Mouse (Mus musculus): Measurements from ENCODE around the gene Rps28. TPM values are rescaled to one million over a fixed set of nuclear protein-coding genes. Genes with fewer than 3 reads are reported as not detected.
A peak's percentile ranks its signal among the peaks of the same experiment; 100 is the strongest.
"Not testable (repeated sequence)": the region's sequence is repeated elsewhere in the genome, so short reads cannot be mapped to it uniquely, and the experiment has no call there.

The Rps28 gene
- total RNA-seq (2014; rRNA removed) (348 and 379 TPM in 2 replicates), polyA plus RNA-seq (2015; fragmentation: Nextera tagmentation; extraction: Ambion mirVana) (513 and 564 TPM in 2 replicates)

GRCm38 (mm10) chr17:33824084-33824996 lies at the start of gene Rps28, which contains the start of gene Ndufa7:
Gene Rps28 (minus strand): TSS chr17:33824562.
Gene Ndufa7 (plus strand): TSS chr17:33824572.
- peak; percentile 95 for ATAC-seq (ENCODE audit: low FRiP score)
- Histone ChIP-seq H3K27ac (ENCODE audit: low read depth, low read length) (peak within 1 kb of the TSS; percentile 85), H3K4me2 (ENCODE audit: low read depth, low read length, poor library complexity, severe bottlenecking) (peak within 1 kb of the TSS; percentile 86), H3K9me3 (ENCODE audit: low read length) (no peaks in the 10 kb centered on the region), H3K27me3 (ENCODE audit: insufficient read depth, low read length) (no peaks in the 10 kb centered on the region), H3K9ac (replicated peaks; ENCODE audit: low read length, poor library complexity, severe bottlenecking) (peak within 1 kb of the TSS; percentile 74), H3K4me1 (ENCODE audit: insufficient read depth, low read length) (peaks cover 18% of the 10 kb centered on the region; the same call in 1 of the 2 replicates), H3K4me3 (ENCODE audit: low read depth, low read length) (peak within 1 kb of the TSS; percentile 51), H3K36me3 (ENCODE audit: insufficient read depth, low read length) (peaks cover 15% of the 10 kb centered on the region)
- WGBS: under 1% methylated on average over 51 of the region's 51 CpGs
- peak; percentile 2; the same call in 1 of the 2 replicates for TF ChIP-seq CTCF (IDR thresholded peaks at IDR 0.05)
- DNase-seq (ENCODE audit: low spot score): peak; percentile 98

- H3K36me3 ChIP-seq (ENCODE audit: insufficient read depth, low read length); H3K9me3 ChIP-seq (ENCODE audit: low read length); DNase-seq (ENCODE audit: low spot score); H3K4me3 ChIP-seq (ENCODE audit: low read depth, low read length); H3K4me1 ChIP-seq (ENCODE audit: insufficient read depth, low read length); ATAC-seq (ENCODE audit: low FRiP score); H3K27me3 ChIP-seq (ENCODE audit: insufficient read depth, low read length); H3K27ac ChIP-seq (ENCODE audit: low read depth, low read length); H3K4me2 ChIP-seq (ENCODE audit: low read depth, low read length, poor library complexity, severe bottlenecking); H3K9ac ChIP-seq (replicated peaks; ENCODE audit: low read length, poor library complexity, severe bottlenecking): not testable (repeated sequence)
- WGBS: 74% methylated on average over 3 of the region's 12 CpGs
These were observed 49.2 kb upstream of the Rps28 start, which contains the start of gene Gm7029 for GRCm38 (mm10) chr17:33873537-33873936. Gene Gm7029 (plus strand): TSS chr17:33873837.

- DNase-seq (ENCODE audit: low spot score): peak; percentile 15
- Histone ChIP-seq H3K36me3 (ENCODE audit: insufficient read depth, low read length) (no peaks in the 10 kb centered on the region), H3K27ac (ENCODE audit: low read depth, low read length) (no peak overlapping the region), H3K9me3 (ENCODE audit: low read length) (no peaks in the 10 kb centered on the region), H3K9ac (replicated peaks; ENCODE audit: low read length, poor library complexity, severe bottlenecking) (no peak overlapping the region), H3K27me3 (ENCODE audit: insufficient read depth, low read length) (no peaks in the 10 kb centered on the region), H3K4me3 (ENCODE audit: low read depth, low read length) (no peak overlapping the region), H3K4me2 (ENCODE audit: low read depth, low read length, poor library complexity, severe bottlenecking) (no peak overlapping the region), H3K4me1 (ENCODE audit: insufficient read depth, low read length) (no peaks in the 10 kb centered on the region)
- WGBS: 33% methylated on average over 9 of the region's 9 CpGs
- peak; percentile 44 for TF ChIP-seq CTCF (IDR thresholded peaks at IDR 0.05)
- no peak for ATAC-seq (ENCODE audit: low FRiP score)
These were observed 41.1 kb upstream of the Rps28 start for GRCm38 (mm10) chr17:33865330-33866030.

- H3K4me2 ChIP-seq (ENCODE audit: low read depth, low read length, poor library complexity, severe bottlenecking): no peak overlapping the region
- H3K27ac ChIP-seq (ENCODE audit: low read depth, low read length): no peak overlapping the region
- no peaks in the 10 kb centered on the region for H3K36me3 ChIP-seq (ENCODE audit: insufficient read depth, low read length)
- WGBS: 64% methylated on average over 4 of the region's 4 CpGs
- H3K4me3 ChIP-seq (ENCODE audit: low read depth, low read length): no peak overlapping the region
- H3K4me1 ChIP-seq (ENCODE audit: insufficient read depth, low read length): no peaks in the 10 kb centered on the region
- DNase-seq (ENCODE audit: low spot score) (no peak), ATAC-seq (ENCODE audit: low FRiP score) (no peak)
- no peak overlapping the region for H3K9ac ChIP-seq (replicated peaks; ENCODE audit: low read length, poor library complexity, severe bottlenecking)
- H3K27me3 ChIP-seq (ENCODE audit: insufficient read depth, low read length): no peaks in the 10 kb centered on the region
- TF ChIP-seq CTCF (IDR thresholded peaks at IDR 0.05): no peak
- no peaks in the 10 kb centered on the region for H3K9me3 ChIP-seq (ENCODE audit: low read length)
These were observed 33.5 kb upstream of the Rps28 start for GRCm38 (mm10) chr17:33857816-33858215.

- Histone ChIP-seq H3K36me3 (ENCODE audit: insufficient read depth, low read length) (peaks cover 14% of the 10 kb centered on the region), H3K4me3 (ENCODE audit: low read depth, low read length) (no peak overlapping the region), H3K4me1 (ENCODE audit: insufficient read depth, low read length) (no peaks in the 10 kb centered on the region), H3K27ac (ENCODE audit: low read depth, low read length) (no peak overlapping the region), H3K9me3 (ENCODE audit: low read length) (no peaks in the 10 kb centered on the region), H3K4me2 (ENCODE audit: low read depth, low read length, poor library complexity, severe bottlenecking) (no peak overlapping the region), H3K27me3 (ENCODE audit: insufficient read depth, low read length) (no peaks in the 10 kb centered on the region), H3K9ac (replicated peaks; ENCODE audit: low read length, poor library complexity, severe bottlenecking) (no peak overlapping the region)
- DNase-seq (ENCODE audit: low spot score) (no peak), ATAC-seq (ENCODE audit: low FRiP score) (no peak)
- no peak for TF ChIP-seq CTCF (IDR thresholded peaks at IDR 0.05)
- WGBS: 86% methylated on average over 1 of the region's 1 CpGs
These were observed 27.0 kb upstream of the Rps28 start for GRCm38 (mm10) chr17:33851331-33851730.
